Mouse (Mus musculus): ENCODE results near the gene Fam205a1.

GRCm38 (mm10) chr4:42900878-42901277, 47.2 kb upstream of the Fam205a1 start:
- TF ChIP-seq CTCF (conservative IDR thresholded peaks at IDR 0.05; ENCODE audit: insufficient read depth, insufficient read length, low read depth, low read length), result no peak
- TF ChIP-seq POLR2A (IDR thresholded peaks at IDR 0.05; ENCODE audit: low read depth, low read length), result no peak

All from kidney, adult 2 months (tissue).